Mouse (Mus musculus): ENCODE results near the gene Prdx3. TPM values are rescaled to one million over a fixed set of nuclear protein-coding genes. Genes with fewer than 3 reads are reported as not detected.
"Not testable (repeated sequence)": the region's sequence is repeated elsewhere in the genome, so short reads cannot be mapped to it uniquely, and the experiment has no call there.

Gene Prdx3
- polyA plus RNA-seq, 1 experiment = 105 TPM

DNA sequence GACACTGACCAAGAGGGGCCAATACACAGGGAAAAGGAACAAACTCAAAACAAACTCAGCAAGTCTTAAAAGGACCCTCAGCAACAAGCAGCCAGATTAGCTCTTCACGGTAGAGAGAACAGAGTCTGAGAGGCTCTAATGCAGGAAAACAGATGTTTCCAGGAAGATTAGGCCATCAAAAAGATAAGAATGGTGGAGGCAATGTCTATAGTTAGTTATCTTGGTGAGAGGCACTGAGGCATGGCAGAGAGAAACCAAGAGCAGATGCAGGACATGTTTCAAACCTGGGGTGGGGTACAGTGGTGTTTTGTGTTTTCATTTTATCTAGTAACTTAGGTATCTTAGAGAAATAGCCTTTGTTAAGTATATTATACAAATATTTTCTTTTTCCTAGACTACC lies 2.1 kb downstream of the Prdx3 start:
- H3K4me3 ChIP-seq = no peak overlapping the region

DNA sequence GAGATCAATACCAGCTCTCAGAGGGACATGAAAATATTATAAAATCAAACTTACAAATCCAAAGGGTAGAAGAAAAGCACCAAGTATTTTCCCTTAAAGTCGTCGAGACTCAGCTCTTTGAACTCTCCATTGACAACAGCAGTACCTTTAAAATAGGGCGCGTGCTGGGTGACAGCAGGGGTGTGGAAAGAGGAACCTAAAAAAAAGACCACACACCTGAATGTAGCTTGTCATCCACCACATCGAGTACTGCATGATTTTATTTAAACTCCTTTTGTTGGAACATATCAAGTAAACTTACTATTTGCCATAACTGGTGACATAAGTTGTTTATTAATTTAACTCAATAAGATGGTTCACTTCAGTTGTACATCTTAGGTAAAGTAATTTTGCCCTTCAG lies 3.0 kb downstream of the Prdx3 start:
- Histone ChIP-seq H3K4me3 (no peak overlapping the region), H3K36me3 (ENCODE audit: control insufficient read depth, insufficient read depth) (peaks cover 25% of the 10 kb centered on the region), H3K4me2 (ENCODE audit: low read depth) (no peak overlapping the region), H3K27me3 (ENCODE audit: control insufficient read depth, insufficient read depth, insufficient read length) (no peaks in the 10 kb centered on the region), H3K79me2 (ENCODE audit: control insufficient read depth, insufficient read depth) (peaks cover 13% of the 10 kb centered on the region), H3ac (ENCODE audit: control insufficient read depth, insufficient read length) (no peak overlapping the region)
- TF ChIP-seq E2F4 (IDR thresholded peaks at IDR 0.05; ENCODE audit: insufficient read depth) = no peak

More for the DNA sequence above, 2.1 kb downstream of the Prdx3 start:
- TF ChIP-seq POLR2A (IDR thresholded peaks at IDR 0.05; ENCODE audit: insufficient read length, low read depth) (no peak), TCF3 (IDR thresholded peaks at IDR 0.05; ENCODE audit: insufficient read length, low read depth) (no peak), MYOD1 (IDR thresholded peaks at IDR 0.05; ENCODE audit: control insufficient read depth in 1 of 3, insufficient read length in 2 of 3, low read depth in 2 of 3) (no peak), CEBPB (IDR thresholded peaks at IDR 0.05; ENCODE audit: insufficient read depth, poor library complexity, severe bottlenecking) (no peak), USF1 (IDR thresholded peaks at IDR 0.05; ENCODE audit: low read depth) (no peak), TCF12 (IDR thresholded peaks at IDR 0.05; ENCODE audit: insufficient read depth, poor library complexity, severe bottlenecking) (no peak), SRF (IDR thresholded peaks at IDR 0.05; ENCODE audit: control insufficient read depth, insufficient read length, low read depth) (no peak), REST (IDR thresholded peaks at IDR 0.05; ENCODE audit: insufficient read depth, insufficient read length) (no peak), POLR2AphosphoS2 (IDR thresholded peaks at IDR 0.05; ENCODE audit: insufficient read length, low read depth) (no peak), MAX (IDR thresholded peaks at IDR 0.05; ENCODE audit: low read depth) (no peak), MYOG (IDR thresholded peaks at IDR 0.05; ENCODE audit: control insufficient read depth in 1 of 3, insufficient read depth in 1 of 3, insufficient read length in 2 of 3, low read depth in 2 of 3) (no peak), E2F4 (IDR thresholded peaks at IDR 0.05; ENCODE audit: insufficient read depth) (no peak)
- no peaks in the 10 kb centered on the region for H3K27me3 ChIP-seq (ENCODE audit: control insufficient read depth, insufficient read depth, insufficient read length)
- peaks cover 22% of the 10 kb centered on the region for H3K36me3 ChIP-seq (ENCODE audit: control insufficient read depth, insufficient read depth)
- peaks cover 13% of the 10 kb centered on the region for H3K79me2 ChIP-seq (ENCODE audit: control insufficient read depth, insufficient read depth)
- no peak overlapping the region for H3K4me2 ChIP-seq (ENCODE audit: low read depth)
- H3ac ChIP-seq (ENCODE audit: control insufficient read depth, insufficient read length) = no peak overlapping the region

GRCm38 (mm10) chr19:60870489-60870888 lies 3.9 kb downstream of the Prdx3 start:
- H3K4me2 ChIP-seq (ENCODE audit: low read depth) = no peak overlapping the region
- H3K4me3 ChIP-seq = no peak overlapping the region
- H3K36me3 ChIP-seq (ENCODE audit: control insufficient read depth, insufficient read depth) = peaks cover 32% of the 10 kb centered on the region
- TF ChIP-seq REST (IDR thresholded peaks at IDR 0.05; ENCODE audit: insufficient read depth, insufficient read length) (no peak), MYOD1 (IDR thresholded peaks at IDR 0.05; ENCODE audit: control insufficient read depth in 1 of 3, insufficient read length in 2 of 3, low read depth in 2 of 3) (no peak), USF1 (IDR thresholded peaks at IDR 0.05; ENCODE audit: low read depth) (no peak), SRF (IDR thresholded peaks at IDR 0.05; ENCODE audit: control insufficient read depth, insufficient read length, low read depth) (no peak), POLR2A (IDR thresholded peaks at IDR 0.05; ENCODE audit: insufficient read length, low read depth) (no peak), POLR2AphosphoS2 (IDR thresholded peaks at IDR 0.05; ENCODE audit: insufficient read length, low read depth) (no peak), CEBPB (IDR thresholded peaks at IDR 0.05; ENCODE audit: insufficient read depth, poor library complexity, severe bottlenecking) (no peak), E2F4 (IDR thresholded peaks at IDR 0.05; ENCODE audit: insufficient read depth) (no peak), TCF3 (IDR thresholded peaks at IDR 0.05; ENCODE audit: insufficient read length, low read depth) (no peak), MAX (IDR thresholded peaks at IDR 0.05; ENCODE audit: low read depth) (no peak)
- no peak overlapping the region for H3ac ChIP-seq (ENCODE audit: control insufficient read depth, insufficient read length)
- no peaks in the 10 kb centered on the region for H3K27me3 ChIP-seq (ENCODE audit: control insufficient read depth, insufficient read depth, insufficient read length)
- H3K79me2 ChIP-seq (ENCODE audit: control insufficient read depth, insufficient read depth) = peaks cover 13% of the 10 kb centered on the region

- H3K27me3 ChIP-seq (ENCODE audit: control insufficient read depth, insufficient read depth, insufficient read length); H3K79me2 ChIP-seq (ENCODE audit: control insufficient read depth, insufficient read depth); H3K4me3 ChIP-seq; H3ac ChIP-seq (ENCODE audit: control insufficient read depth, insufficient read length); H3K4me2 ChIP-seq (ENCODE audit: low read depth): not testable (repeated sequence)
- peaks cover 38% of the 10 kb centered on the region for H3K36me3 ChIP-seq (ENCODE audit: control insufficient read depth, insufficient read depth)
Observed at GRCm38 (mm10) chr19:60866169-60866568, 8.2 kb downstream of the Prdx3 start.

DNA sequence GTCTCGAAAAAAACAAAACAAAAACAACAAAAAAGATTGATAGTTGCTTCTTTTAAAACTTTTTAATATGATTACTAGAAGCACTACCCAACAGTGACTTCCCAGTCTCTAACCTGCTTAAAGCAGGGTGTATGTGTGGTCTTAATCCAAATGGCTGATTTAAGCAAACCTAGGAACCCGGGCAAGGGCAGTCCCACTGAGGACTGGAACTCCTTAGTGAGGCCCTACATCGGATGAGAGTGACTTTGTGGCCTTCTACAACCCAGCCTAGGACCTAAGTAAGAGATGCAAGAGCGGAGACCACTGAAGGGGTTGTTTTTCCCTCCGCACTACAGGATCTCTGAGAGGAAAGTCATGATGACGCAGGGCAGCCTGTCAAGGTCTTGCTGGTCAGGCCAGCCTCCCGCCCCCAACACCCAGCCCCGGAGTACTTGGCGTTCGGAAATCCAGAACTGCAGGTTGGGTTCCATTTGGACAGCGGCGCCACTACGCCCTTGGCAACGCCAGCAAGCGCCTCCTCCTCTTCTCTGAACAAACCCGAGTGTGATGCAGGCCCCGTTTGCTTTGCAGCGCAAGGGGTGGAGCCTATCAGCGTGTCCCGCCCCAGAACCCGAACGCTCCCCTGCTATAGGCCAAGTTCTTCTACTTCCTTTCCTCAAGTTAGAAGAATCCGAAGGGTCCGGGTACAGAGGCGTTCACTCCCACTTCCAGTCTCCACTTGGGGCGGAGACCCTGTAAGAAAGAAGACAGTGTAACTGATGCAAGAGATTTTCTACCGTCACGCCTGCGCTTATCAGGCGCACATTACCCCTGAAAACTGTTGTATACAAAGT lies 13.3 kb downstream of the Prdx3 start, which contains the start of gene Sfxn4:
TSS of gene Sfxn4 (minus strand) at position 612 of the 833 bp plus-strand sequence.
- Histone ChIP-seq H3K4me3 (peak within 1 kb of the TSS; percentile 26), H3K27me3 (ENCODE audit: control insufficient read depth, insufficient read depth, insufficient read length) (no peaks in the 10 kb centered on the region), H3K36me3 (ENCODE audit: control insufficient read depth, insufficient read depth) (peaks cover 16% of the 10 kb centered on the region), H3K79me2 (ENCODE audit: control insufficient read depth, insufficient read depth) (no peaks in the 10 kb centered on the region), H3ac (ENCODE audit: control insufficient read depth, insufficient read length) (peak within 1 kb of the TSS; percentile 44), H3K4me2 (ENCODE audit: low read depth) (peak within 1 kb of the TSS; percentile 75)
- TF ChIP-seq MYOD1 (IDR thresholded peaks at IDR 0.05; ENCODE audit: control insufficient read depth in 1 of 3, insufficient read length in 2 of 3, low read depth in 2 of 3) = no peak
- no peak for TF ChIP-seq MAX (IDR thresholded peaks at IDR 0.05; ENCODE audit: low read depth)
- TF ChIP-seq POLR2A (IDR thresholded peaks at IDR 0.05; ENCODE audit: insufficient read length, low read depth) = peak; percentile 58
- TF ChIP-seq SRF (IDR thresholded peaks at IDR 0.05; ENCODE audit: control insufficient read depth, insufficient read length, low read depth) = no peak
- TF ChIP-seq E2F4 (IDR thresholded peaks at IDR 0.05; ENCODE audit: insufficient read depth) = no peak
- no peak for TF ChIP-seq USF1 (IDR thresholded peaks at IDR 0.05; ENCODE audit: low read depth)
- no peak for TF ChIP-seq CEBPB (IDR thresholded peaks at IDR 0.05; ENCODE audit: insufficient read depth, poor library complexity, severe bottlenecking)
- peak; percentile 10 for TF ChIP-seq REST (IDR thresholded peaks at IDR 0.05; ENCODE audit: insufficient read depth, insufficient read length)

All from myocyte (in vitro differentiated cells).